Mouse (Mus musculus): ENCODE measurements at regions not wholly inside any gene's neighbourhood (a gene's known extent, or its start where the extent isn't known, plus 50 kb on each side); places are given as distances from the start of the nearest gene placed in this dataset.
A peak's percentile ranks its signal among the peaks of the same experiment; 100 is the strongest.

DNA sequence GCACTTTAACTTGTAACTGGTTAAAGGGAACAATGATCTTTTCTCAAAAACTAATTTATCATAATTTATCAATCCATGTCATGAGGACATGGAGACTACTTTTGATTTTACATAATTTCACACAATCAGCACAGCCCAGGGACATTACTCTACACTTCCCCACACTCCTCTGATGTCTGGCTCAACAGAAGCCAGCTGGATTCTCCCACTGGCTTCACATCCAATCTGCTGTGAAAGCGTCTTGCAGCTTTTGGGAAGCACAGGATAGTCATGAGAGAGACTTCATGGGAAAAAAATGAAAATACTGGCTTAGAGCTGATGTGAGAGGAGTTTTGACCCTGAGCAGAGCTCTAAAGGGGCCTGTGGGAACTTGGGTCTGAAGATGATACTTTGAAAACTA lies 61.7 kb upstream of the Hrasls start:
- H3K27me3 ChIP-seq: no peaks in the 10 kb centered on the region
- no peaks in the 10 kb centered on the region for H3K9me3 ChIP-seq
- H3K4me3 ChIP-seq: no peak overlapping the region
- WGBS: 69% methylated on average over 1 of the region's 1 CpGs
- no peak overlapping the region for H3K27ac ChIP-seq
- no peaks in the 10 kb centered on the region for H3K36me3 ChIP-seq
- H3K9ac ChIP-seq: no peak overlapping the region
- no peak overlapping the region for H3K4me2 ChIP-seq
- no peak for ATAC-seq (ENCODE audit: insufficient number of reproducible peaks, low FRiP score, low TSS enrichment, low read depth)
- no peaks in the 10 kb centered on the region for H3K4me1 ChIP-seq

DNA sequence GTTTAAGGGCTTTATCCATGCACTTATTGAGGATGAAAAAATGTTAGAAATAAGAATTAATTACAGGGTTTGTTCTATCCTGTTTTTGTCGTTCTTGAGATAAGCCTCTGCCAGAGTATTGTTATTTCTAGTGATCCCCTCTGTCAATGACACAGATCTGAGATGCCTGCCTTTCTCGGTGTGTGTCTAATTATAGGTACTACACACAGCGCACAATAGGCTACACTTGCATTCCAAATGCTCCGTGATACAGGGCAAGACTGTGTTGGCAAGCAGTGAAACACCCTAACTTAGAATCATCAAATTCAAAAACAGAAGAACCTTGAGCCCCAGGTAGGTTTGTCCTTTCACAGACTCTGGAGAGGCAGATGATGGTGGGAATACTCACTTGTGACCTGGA lies 90.3 kb upstream of the Hrasls start:
- Histone ChIP-seq H3K4me2 (no peak overlapping the region), H3K36me3 (no peaks in the 10 kb centered on the region), H3K9me3 (no peaks in the 10 kb centered on the region), H3K27me3 (no peaks in the 10 kb centered on the region), H3K27ac (no peak overlapping the region), H3K9ac (no peak overlapping the region), H3K4me3 (no peak overlapping the region), H3K4me1 (no peaks in the 10 kb centered on the region)
- 82% methylated on average over 4 of the region's 4 CpGs for WGBS
- no peak for ATAC-seq (ENCODE audit: insufficient number of reproducible peaks, low FRiP score, low TSS enrichment, low read depth)

DNA sequence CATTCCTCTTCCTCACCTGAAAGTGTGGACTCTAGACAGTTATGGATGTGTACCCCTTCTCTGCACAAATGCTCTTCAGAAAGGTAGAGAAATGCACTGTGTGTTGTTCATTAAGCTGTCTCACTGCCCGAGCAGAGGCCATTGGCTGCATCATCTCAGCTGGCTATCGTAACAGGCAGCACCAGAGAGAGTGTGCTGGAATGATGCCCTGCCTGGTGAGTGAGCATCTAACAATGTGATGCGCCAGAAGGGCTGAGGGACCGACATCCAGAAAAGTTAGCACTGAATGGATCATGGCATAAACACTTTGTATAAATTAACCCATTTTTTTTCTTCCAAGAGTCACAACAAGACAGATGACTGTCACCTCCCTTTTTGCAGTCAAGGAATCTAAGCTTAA lies 112.7 kb upstream of the Hrasls start:
- Histone ChIP-seq H3K4me2 (no peak overlapping the region), H3K27ac (no peak overlapping the region), H3K27me3 (no peaks in the 10 kb centered on the region), H3K36me3 (no peaks in the 10 kb centered on the region), H3K9me3 (no peaks in the 10 kb centered on the region), H3K4me3 (no peak overlapping the region), H3K9ac (no peak overlapping the region), H3K4me1 (no peaks in the 10 kb centered on the region)
- no peak for ATAC-seq (ENCODE audit: insufficient number of reproducible peaks, low FRiP score, low TSS enrichment, low read depth)
- 73% methylated on average over 4 of the region's 4 CpGs for WGBS

DNA sequence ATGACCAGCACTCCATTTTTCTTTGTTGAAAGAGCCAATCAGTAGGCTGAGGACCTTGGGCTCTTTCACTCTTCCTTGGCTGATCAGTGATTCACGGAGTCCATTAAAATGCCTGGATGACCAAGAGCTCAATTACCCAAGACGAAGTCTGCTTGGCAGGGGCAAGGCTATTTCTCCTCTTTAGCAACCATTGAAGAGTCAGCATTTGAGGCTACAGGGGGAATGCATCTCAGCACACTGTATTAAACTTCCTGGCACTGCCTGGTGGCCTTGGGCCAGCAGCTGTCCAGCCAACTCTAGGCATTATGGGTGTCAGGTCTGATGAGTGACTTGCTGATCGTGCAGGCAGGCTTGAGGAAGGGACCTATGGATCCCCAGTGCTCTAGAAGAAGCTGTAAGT lies 136.5 kb upstream of the Mb21d2 start:
- Histone ChIP-seq H3K4me3 (no peak overlapping the region), H3K36me3 (no peaks in the 10 kb centered on the region), H3K9ac (no peak overlapping the region), H3K9me3 (no peaks in the 10 kb centered on the region), H3K27me3 (no peaks in the 10 kb centered on the region), H3K27ac (no peak overlapping the region), H3K4me2 (no peak overlapping the region), H3K4me1 (no peaks in the 10 kb centered on the region)
- no peak for ATAC-seq (ENCODE audit: insufficient number of reproducible peaks, low FRiP score, low TSS enrichment, low read depth)
- WGBS: 73% methylated on average over 3 of the region's 3 CpGs

DNA sequence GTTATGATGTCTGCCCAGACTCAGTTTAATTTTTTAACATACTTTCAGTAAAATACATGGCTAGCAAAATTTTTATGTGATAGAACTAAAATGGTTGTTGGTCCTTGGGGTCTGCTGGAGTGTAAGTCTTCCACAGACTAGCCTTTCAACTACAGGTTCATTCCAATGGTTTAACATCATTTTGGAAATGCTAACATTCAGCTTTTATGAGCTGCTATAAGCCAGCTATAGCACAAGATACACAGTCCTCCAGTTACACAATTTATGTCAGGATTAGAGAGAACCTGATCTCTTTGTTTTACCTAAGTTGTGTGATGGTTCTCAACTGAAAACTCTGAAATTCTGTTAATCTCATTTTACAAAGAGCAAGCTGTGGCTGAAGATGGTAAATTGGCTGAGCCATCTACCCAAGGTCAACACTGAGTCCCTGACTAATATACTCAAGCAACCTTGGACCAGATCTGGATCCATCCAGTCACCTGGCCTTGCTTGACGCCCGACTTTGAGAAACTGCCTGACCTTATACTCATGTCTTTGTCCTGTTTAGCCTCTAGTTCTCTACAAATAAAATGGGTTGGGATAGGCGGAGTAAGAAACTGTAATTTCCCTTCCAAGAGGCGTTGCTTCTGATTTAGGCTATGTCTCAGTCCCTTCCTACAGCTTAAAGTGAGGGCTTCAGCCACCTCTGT lies 135.8 kb upstream of the Mb21d2 start:
- Histone ChIP-seq H3K4me2 (no peak overlapping the region), H3K27me3 (no peaks in the 10 kb centered on the region), H3K4me3 (no peak overlapping the region), H3K27ac (no peak overlapping the region), H3K9ac (no peak overlapping the region), H3K9me3 (no peaks in the 10 kb centered on the region), H3K4me1 (no peaks in the 10 kb centered on the region), H3K36me3 (no peaks in the 10 kb centered on the region)
- 86% methylated on average over 4 of the region's 4 CpGs for WGBS
- no peak for ATAC-seq (ENCODE audit: insufficient number of reproducible peaks, low FRiP score, low TSS enrichment, low read depth)

DNA sequence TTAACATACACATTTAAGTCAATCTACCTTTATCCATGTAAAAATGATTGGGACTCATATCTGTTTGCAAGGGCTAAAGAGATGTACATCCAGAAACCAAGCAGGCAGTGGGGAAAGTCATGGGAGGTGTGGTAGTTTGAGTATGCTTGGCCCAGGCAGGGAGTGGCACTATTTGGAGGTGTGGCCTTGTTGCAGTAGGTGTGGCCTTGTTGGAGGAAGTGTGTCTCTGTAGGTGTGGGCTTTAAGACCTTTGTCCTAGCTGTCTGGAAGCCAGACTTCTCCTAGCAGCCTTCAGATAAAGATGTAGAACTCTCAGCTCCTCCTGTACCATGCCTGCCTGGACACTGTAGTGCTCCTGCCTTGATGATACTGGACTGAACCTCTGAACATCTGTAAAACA lies 133.9 kb upstream of the Mb21d2 start:
- H3K27me3 ChIP-seq: no peaks in the 10 kb centered on the region
- H3K4me3 ChIP-seq: no peak overlapping the region
- ATAC-seq (ENCODE audit: insufficient number of reproducible peaks, low FRiP score, low TSS enrichment, low read depth): no peak
- H3K4me1 ChIP-seq: no peaks in the 10 kb centered on the region
- H3K27ac ChIP-seq: no peak overlapping the region
- H3K9me3 ChIP-seq: no peaks in the 10 kb centered on the region
- no peak overlapping the region for H3K4me2 ChIP-seq
- no peaks in the 10 kb centered on the region for H3K36me3 ChIP-seq
- H3K9ac ChIP-seq: no peak overlapping the region

DNA sequence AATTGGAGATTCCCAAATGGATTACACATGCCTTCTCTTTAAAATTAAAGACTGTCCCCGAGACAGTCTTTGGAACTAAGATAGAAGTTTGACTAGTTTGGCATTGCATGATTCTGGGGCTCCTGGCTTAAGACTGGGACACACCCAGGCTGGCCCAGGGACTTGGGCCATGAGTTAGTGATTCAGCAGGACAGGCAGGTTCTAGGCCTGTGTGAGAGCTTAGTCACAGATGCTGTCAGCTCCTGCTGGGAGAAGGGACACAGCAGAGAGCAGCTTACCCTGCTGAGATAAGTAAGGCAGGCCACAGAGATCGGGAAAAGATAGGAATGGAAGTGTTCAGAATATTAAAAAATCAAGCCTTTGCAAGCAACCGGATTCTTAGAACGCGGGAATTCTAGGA lies 127.6 kb upstream of the Mb21d2 start:
- H3K4me2 ChIP-seq: no peak overlapping the region
- H3K27me3 ChIP-seq: no peaks in the 10 kb centered on the region
- no peaks in the 10 kb centered on the region for H3K4me1 ChIP-seq
- ATAC-seq (ENCODE audit: insufficient number of reproducible peaks, low FRiP score, low TSS enrichment, low read depth): no peak
- no peaks in the 10 kb centered on the region for H3K36me3 ChIP-seq
- H3K27ac ChIP-seq: no peak overlapping the region
- 71% methylated on average over 5 of the region's 5 CpGs for WGBS
- H3K9me3 ChIP-seq: no peaks in the 10 kb centered on the region
- H3K4me3 ChIP-seq: no peak overlapping the region
- no peak overlapping the region for H3K9ac ChIP-seq

DNA sequence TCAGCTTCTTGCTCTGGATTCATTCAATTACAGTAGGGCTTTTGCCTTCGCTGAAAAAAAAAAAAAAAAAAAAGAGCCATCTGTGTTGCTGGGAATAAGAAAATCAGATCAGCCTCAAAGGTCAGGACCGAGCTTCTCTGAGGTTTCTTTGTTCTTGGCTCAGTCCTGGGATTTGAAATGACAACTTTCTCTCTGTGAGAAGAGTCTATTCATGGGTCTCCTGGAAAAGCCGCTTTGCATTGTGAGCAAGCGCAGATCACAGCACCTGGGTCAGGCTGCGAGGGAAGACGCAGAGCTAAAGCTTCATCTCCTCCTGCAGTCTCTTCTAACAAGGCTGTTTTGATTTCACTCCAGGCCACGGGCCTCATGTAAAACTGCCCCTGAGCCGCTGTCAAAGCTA lies 125.0 kb upstream of the Mb21d2 start:
- no peak overlapping the region for H3K27ac ChIP-seq
- no peaks in the 10 kb centered on the region for H3K4me1 ChIP-seq
- ATAC-seq (ENCODE audit: insufficient number of reproducible peaks, low FRiP score, low TSS enrichment, low read depth): no peak
- no peak overlapping the region for H3K4me3 ChIP-seq
- no peak overlapping the region for H3K9ac ChIP-seq
- H3K36me3 ChIP-seq: no peaks in the 10 kb centered on the region
- H3K27me3 ChIP-seq: no peaks in the 10 kb centered on the region
- WGBS: 59% methylated on average over 8 of the region's 8 CpGs
- H3K4me2 ChIP-seq: no peak overlapping the region
- no peaks in the 10 kb centered on the region for H3K9me3 ChIP-seq

DNA sequence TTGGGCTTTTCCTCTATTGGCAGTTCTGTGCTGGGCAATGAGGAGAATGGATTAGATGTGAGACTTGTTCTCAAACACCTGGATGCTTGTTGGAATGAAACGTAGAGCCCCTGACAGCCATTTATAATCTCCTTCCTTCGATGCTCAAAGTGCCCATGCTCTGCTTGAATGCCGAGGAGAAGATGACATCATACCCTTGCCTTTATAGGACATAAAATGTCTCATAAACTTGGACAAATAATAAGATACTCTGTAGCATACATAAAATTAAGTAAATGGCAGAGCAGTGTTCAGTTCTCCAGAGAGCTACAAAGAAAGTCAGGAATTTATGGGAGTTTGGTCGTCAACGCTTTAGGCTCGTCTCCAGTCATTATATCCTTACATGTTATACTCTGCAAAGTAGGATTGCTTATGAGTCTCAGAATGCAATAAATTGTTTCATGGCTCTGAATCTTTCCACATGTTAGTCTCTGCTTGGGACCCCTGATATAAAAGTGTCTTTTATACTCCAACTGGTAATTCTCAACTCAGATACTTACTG lies 117.0 kb upstream of the Mb21d2 start:
- Histone ChIP-seq H3K36me3 (no peaks in the 10 kb centered on the region), H3K4me2 (no peak overlapping the region), H3K4me3 (no peak overlapping the region), H3K9ac (no peak overlapping the region), H3K27me3 (no peaks in the 10 kb centered on the region), H3K4me1 (peaks cover 8% of the 10 kb centered on the region; the same call in 1 of the 2 replicates), H3K27ac (peak overlapping the region; percentile 51; the same call in 1 of the 2 replicates), H3K9me3 (no peaks in the 10 kb centered on the region)
- peak; percentile 85 for ATAC-seq (ENCODE audit: insufficient number of reproducible peaks, low FRiP score, low TSS enrichment, low read depth)
- 25% methylated on average over 6 of the region's 6 CpGs for WGBS

DNA sequence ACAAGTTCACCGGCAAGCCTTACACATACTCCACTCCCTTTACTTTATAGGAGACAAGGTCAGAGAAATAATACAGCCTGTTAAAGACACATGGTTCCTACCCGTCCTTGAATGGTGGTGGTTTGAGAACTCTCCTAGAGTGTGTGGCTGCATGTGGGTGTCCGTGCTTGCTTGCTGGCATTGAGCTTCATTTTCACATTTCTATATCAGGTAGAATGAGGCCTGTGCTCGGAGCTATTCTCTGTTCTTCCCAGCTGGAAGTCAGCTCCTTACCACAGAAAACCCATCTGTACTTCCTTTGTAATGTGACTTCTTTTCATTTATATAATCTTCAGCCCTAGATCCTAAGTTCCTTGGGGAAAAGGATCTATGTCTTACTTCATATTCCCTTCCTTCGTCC lies 106.0 kb upstream of the Mb21d2 start:
- ATAC-seq (ENCODE audit: insufficient number of reproducible peaks, low FRiP score, low TSS enrichment, low read depth): no peak
- no peak overlapping the region for H3K9ac ChIP-seq
- WGBS: 82% methylated on average over 5 of the region's 5 CpGs

DNA sequence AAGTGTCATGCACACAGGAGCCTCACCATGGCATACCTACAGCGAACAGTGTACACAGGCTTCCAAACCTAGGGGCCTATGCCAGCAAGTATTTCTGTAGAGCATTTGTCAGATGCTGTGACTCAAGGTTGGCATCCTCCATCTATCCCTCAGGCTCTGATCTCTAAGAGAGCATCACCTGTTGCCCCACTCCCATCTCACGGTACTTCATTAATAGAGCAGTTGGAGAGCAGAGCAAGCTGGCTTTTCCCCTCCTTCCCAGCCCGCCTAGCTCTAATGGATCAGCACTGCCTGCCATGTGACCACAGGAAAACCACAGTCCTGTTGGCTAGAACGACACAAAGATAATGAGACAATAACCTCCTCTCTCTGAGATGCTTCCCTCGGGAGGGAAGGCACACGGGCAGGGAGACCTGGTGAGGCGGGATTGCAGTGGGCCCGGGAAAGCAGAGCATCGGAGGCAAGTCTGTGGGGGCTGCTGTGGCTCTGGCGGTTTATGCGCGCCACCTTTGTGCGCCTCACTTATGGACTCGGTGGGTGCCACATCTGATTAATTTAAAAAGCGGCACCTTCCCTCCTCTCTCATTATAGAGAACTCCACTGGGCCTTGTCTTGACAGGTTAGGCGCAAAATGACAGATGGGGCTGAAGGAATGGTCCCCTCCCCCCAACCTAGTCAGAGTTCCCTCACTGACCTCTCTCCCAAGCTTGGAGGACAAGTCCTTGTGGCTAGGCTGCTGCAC lies 104.8 kb upstream of the Mb21d2 start:
- ATAC-seq (ENCODE audit: insufficient number of reproducible peaks, low FRiP score, low TSS enrichment, low read depth): no peak
- H3K36me3 ChIP-seq: no peaks in the 10 kb centered on the region

More for the DNA sequence above, 106.0 kb upstream of the Mb21d2 start:
- H3K27me3 ChIP-seq: no peaks in the 10 kb centered on the region; the same call in 1 of the 2 replicates
- H3K4me1 ChIP-seq: no peaks in the 10 kb centered on the region
- no peaks in the 10 kb centered on the region for H3K36me3 ChIP-seq
- no peak overlapping the region for H3K4me2 ChIP-seq
- no peak overlapping the region for H3K27ac ChIP-seq
- H3K9me3 ChIP-seq: no peaks in the 10 kb centered on the region
- H3K4me3 ChIP-seq: no peak overlapping the region

DNA sequence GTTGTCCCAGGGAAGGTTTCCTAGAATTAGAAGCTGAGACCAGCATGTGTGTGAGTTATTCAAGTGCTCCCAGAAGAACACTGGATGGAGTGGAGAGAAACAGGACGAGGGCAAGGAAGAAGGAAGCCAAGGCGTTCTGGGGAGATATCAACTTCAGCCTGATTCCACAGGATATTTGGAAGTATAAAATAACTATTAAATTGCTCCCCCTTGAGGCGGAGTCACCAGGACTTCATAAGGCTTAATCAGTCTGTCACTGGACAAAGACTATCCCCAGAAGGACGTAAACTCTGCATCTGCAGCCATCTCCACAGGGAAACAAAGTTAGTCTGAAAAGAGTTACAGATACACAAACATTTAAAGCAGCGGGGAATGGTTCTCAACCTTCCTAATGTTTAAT lies 103.9 kb upstream of the Mb21d2 start:
- no peaks in the 10 kb centered on the region for H3K9me3 ChIP-seq
- H3K27me3 ChIP-seq: no peaks in the 10 kb centered on the region; the same call in 1 of the 2 replicates
- no peak overlapping the region for H3K27ac ChIP-seq
- ATAC-seq (ENCODE audit: insufficient number of reproducible peaks, low FRiP score, low TSS enrichment, low read depth): no peak
- no peak overlapping the region for H3K4me3 ChIP-seq
- H3K9ac ChIP-seq: no peak overlapping the region
- H3K4me1 ChIP-seq: no peaks in the 10 kb centered on the region
- H3K36me3 ChIP-seq: no peaks in the 10 kb centered on the region
- H3K4me2 ChIP-seq: no peak overlapping the region
- WGBS: 73% methylated on average over 5 of the region's 5 CpGs

More for the DNA sequence above, 104.8 kb upstream of the Mb21d2 start:
- Histone ChIP-seq H3K27ac (no peak overlapping the region), H3K9ac (no peak overlapping the region), H3K27me3 (no peaks in the 10 kb centered on the region; the same call in 1 of the 2 replicates), H3K9me3 (no peaks in the 10 kb centered on the region), H3K4me1 (no peaks in the 10 kb centered on the region), H3K4me3 (no peak overlapping the region), H3K4me2 (no peak overlapping the region)
- 49% methylated on average over 16 of the region's 16 CpGs for WGBS
